Mouse (Mus musculus) adrenal gland (tissue): ENCODE measurements around the gene Samd8.

Source experiments
- intact Hi-C: fragments of 180-260 bp; cut with DNase I; formaldehyde crosslinking; loops from one replicate; pipeline ENCODE4 v1.15.1; 2025

Samd8 gene

DNA sequence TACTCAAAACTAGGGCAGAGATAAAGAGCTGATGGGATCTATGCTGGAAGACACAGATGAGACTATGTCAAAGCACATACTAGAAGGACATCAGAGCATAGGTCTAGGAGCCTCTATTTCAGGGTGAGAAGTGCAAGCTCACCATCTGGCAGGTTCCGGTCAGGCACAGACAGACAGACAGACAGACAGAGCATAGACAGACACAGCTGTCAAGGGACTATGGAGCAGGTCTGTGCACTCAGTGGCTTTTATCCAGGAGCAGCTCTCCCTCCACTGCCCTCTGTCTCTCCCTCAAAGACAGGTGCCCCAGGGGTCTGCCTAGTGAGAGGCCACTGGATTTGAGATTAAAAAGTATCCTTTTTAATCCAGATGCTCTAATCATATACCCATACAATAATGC, 6.2 kb upstream of the Samd8 start:
- intact Hi-C loops = loop anchor here (5.0 to 10.0 kb wide), 3 partner anchors 239 to 622 kb away; no protein-coding TSS in a partner anchor

- intact Hi-C loops = loop anchor here (10.0 kb wide), 1 partner anchor 240 kb away; no protein-coding TSS in a partner anchor
Observed at GRCm38 (mm10) chr14:21745149-21745548, 5.2 kb upstream of the Samd8 start.

- intact Hi-C loops = loop anchor here (10.0 kb wide), 1 partner anchor 241 kb away; no protein-coding TSS in a partner anchor
Observed at GRCm38 (mm10) chr14:21746251-21746650, 4.1 kb upstream of the Samd8 start.

DNA sequence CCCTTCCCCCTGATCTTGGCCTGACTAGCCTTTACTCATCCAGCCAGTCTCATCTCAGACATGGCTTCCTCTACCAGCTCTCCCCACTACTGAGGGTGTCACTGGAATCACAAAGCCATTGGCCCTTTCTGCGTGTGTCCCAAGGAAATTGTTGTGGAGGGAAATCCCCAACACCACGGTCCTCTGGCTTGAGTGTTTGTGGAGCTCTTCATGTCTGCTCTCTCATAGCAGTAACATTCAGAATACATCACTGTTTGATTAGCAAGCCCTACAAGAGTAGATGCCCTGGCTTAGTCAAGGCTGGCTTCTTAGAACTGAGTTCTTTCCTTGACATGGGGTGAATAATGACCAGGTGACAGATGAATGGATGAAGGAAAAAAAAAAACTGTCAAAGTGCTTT, 3.5 kb upstream of the Samd8 start:
- intact Hi-C loops = loop anchor here (10.0 kb wide), 1 partner anchor 242 kb away; no protein-coding TSS in a partner anchor

GRCm38 (mm10) chr14:21747436-21748141, 2.7 kb upstream of the Samd8 start:
- intact Hi-C loops = loop anchor here (10.0 kb wide), 1 partner anchor 243 kb away; no protein-coding TSS in a partner anchor

- intact Hi-C loops = loop anchor here (10.0 kb wide), 1 partner anchor 244 kb away; no protein-coding TSS in a partner anchor
Observed at GRCm38 (mm10) chr14:21748142-21748870, 2.0 kb upstream of the Samd8 start.

- intact Hi-C loops = loop anchor here (5.0 to 10.0 kb wide), 2 partner anchors 54 to 96 kb away; partner anchors contain the start of gene Comtd1
Observed at GRCm38 (mm10) chr14:21750881-21751542, 681 bp downstream of the Samd8 start, which contains the start of gene Dusp13. TSS of gene Dusp13 (minus strand) at chr14:21751181.

DNA sequence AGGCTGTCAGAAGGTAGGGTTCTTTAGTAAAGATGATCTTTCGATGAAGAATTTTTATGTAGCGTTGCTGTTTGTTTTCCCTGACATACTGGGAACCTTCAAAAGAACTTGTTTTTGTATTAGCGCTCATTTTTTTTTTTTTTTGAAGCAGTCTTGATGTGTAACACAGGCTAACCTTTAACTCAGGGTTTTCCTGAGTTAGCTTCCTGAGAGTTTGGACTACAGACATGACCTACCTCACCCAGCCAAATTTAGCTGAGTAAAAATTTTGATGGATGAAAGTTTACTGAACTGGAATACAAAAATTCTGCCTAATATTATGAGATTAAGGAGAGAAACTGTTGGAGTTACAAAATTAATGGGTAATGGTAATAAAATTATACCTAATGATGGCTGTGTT, 2.1 kb downstream of the Samd8 start:
- intact Hi-C loops = loop anchor here (5.0 to 10.0 kb wide), 2 partner anchors 52 to 95 kb away; partner anchors contain the start of gene Comtd1

DNA sequence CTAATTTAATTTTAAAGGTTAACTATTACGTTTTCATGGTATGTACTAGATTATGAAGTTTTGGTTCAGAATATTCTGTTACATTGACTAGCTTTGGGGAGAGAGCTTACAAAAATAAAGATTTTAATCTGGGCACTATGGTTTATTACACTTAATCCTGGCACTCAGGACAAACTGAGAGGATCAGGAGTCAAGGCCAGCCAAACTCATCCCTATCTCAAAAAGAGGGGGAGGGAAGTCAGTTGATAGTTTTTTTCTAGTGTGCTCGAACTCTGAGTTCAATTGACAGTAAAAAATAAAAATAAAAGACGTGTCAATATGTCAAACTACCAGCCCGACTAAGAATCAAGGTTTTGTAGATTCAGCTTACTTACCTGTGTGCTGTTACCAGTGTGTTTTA, 3.0 kb downstream of the Samd8 start:
- intact Hi-C loops = loop anchor here (5.0 to 10.0 kb wide), 2 partner anchors 51 to 94 kb away; partner anchors contain the start of gene Comtd1

DNA sequence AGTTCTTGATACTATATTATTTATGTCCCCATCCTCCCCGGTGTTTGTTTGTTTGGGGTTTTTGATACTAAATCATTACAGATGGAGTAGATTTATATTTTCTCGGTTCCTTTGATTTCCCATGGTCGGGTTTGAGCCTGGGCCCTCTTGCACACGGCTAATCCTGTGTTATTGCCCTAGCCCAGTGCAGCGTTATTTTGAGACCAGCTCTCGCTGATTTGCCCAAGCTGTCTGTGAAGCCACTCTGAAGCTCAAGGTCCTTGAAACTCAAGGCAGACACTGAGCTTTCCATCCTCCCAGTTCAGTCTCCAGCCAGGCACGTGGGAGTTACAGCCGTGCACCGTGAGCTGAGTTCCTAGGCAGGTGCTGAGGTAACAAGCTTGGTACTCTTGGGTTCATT, 11.2 kb downstream of the Samd8 start:
- intact Hi-C loops = no loop called here

DNA sequence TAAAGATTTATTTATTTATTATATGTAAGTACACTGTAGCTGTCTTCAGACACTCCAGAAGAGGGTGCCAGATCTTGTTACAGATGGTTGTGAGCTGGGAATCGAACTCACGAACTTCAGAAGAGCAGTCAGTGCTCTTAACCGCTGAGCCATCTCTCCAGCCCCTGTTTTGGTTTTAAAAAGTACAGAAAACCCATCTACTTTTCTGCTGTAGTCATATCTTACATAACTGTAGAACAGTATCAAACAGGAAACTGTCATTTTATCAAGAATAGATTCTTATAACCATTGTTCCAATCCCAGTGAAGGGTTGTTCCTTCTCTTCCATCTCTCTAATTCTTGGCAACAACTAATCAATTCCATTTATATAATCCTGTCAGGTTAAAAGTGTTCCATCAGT, 13.4 kb downstream of the Samd8 start:
- intact Hi-C loops = no loop called here

DNA sequence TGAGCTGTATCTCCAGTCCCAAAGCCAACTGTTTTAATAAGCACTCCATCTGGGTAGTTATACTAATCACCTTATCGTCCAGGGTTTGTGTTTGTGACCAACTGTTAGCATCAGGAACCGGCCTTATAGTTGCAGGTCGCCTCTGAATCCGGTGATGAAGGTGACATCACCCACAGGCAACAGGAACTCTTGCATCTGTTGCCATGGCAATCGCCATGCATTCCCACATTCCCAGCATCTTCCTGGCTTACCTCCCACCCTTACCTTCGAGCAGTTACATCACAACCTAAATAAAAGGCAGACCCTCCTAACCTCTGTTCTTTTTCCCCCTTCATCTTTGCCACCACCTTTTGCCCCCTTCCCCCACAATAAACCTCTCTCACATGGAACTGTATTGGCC, 14.3 kb downstream of the Samd8 start:
- intact Hi-C loops = no loop called here

DNA sequence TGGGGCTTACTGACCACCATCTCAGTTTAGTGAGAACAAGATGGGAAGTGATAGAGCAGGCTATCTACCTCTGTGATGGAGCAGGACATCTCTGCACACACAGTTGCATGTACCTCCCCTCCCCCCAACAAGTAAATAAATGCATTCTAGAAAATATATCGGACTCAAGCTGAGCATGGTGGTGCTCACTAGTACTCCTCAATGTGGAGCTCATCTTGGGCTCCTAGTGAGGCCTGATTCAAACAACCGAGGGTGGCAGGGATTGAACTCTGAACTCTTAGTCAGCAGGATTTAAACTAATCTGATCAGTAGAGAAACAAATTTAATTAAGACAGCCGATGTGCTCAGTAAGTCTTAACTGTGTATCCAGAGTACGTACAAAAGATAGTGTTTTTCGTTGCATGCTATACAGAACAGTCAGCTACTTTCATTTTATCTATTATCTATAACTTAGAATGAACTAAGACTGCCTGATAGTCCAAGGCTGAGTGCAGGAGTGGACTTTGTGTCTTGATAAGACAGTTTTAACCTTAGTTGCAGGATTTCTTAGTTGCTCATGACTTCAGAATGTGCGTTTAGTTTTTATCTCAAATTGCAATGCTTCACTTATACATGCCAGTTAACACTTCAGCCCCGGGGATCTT, 15.5 kb downstream of the Samd8 start:
- intact Hi-C loops = no loop called here

- intact Hi-C loops = no loop called here
Observed at GRCm38 (mm10) chr14:21766398-21766958, 16.1 kb downstream of the Samd8 start.

- intact Hi-C loops = no loop called here
Observed at GRCm38 (mm10) chr14:21772506-21773281, 22.4 kb downstream of the Samd8 start.

DNA sequence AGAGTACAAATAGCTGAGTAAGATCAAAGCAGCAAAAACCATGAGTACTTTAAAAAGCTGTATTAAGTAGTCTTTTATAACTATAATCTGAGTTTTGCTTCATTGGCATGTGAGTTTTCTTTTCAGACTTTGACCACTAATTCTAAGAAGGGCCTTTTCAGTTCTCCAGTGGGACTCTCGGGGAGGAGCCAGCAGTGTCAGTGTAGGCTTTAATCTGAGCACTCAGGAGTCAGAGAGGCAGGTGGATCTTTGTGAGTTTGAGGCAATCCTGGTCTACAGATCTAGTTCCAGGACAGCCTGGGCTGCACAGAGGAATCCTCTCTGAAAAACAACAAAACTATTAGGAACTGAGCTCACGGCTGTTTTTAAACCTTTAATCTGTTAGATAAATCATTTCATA, 23.6 kb downstream of the Samd8 start:
- intact Hi-C loops = no loop called here

DNA sequence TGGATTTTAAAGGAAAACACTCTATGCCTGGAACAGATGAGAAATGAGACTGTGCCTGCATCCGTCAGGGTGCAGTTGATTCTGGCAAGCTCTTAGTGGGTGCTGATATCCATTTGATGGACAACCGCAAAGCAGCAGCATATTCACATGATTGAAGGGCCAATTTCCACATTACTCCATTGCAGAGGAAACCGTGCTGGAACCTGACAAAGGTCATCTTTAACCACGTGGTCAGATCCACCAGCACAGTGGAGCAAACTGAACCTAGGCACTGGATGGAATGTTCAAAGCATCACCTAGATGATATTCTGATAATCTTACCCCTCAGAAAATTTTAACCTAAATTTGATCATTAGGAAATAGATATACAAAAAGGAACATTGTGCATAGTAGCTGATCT, 25.9 kb downstream of the Samd8 start:
- intact Hi-C loops = no loop called here

- intact Hi-C loops = no loop called here
Observed at GRCm38 (mm10) chr14:21786500-21786899, 36.2 kb downstream of the Samd8 start.

- intact Hi-C loops = no loop called here
Observed at GRCm38 (mm10) chr14:21787374-21787773, 37.0 kb downstream of the Samd8 start.

GRCm38 (mm10) chr14:21788121-21788520, 37.8 kb downstream of the Samd8 start:
- intact Hi-C loops = no loop called here
